Mouse (Mus musculus) kidney, adult 18-20 months (tissue): ENCODE results near the gene Gclm.
"Not testable (repeated sequence)": the region's sequence is repeated elsewhere in the genome, so short reads cannot be mapped to it uniquely, and the experiment has no call there.

ENCODE experiments used
- DNase-seq: peaks from one replicate; pipeline ENCODE4 v3.0.0; 2021

Gclm gene

DNA sequence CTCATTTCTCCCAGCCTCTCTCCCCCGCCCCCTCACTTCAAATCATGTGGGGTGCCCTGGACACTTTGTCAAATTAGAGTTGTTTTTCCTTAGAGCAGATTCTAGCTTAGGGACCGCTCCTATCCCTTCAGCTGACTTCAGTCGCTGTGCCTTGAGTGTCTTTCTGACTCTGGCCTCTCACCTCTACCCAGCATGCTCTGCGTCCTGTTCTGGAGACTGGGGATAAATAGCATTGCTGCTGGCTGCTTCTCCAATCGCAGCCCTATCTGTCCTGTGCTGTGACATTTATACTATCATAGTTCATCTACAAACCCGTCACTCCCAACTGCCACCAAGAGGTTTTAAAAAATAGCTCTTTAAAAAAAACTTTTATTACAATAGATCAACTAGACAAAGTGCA, 2.5 kb upstream of the Gclm start:
- no peak for DNase-seq

DNA sequence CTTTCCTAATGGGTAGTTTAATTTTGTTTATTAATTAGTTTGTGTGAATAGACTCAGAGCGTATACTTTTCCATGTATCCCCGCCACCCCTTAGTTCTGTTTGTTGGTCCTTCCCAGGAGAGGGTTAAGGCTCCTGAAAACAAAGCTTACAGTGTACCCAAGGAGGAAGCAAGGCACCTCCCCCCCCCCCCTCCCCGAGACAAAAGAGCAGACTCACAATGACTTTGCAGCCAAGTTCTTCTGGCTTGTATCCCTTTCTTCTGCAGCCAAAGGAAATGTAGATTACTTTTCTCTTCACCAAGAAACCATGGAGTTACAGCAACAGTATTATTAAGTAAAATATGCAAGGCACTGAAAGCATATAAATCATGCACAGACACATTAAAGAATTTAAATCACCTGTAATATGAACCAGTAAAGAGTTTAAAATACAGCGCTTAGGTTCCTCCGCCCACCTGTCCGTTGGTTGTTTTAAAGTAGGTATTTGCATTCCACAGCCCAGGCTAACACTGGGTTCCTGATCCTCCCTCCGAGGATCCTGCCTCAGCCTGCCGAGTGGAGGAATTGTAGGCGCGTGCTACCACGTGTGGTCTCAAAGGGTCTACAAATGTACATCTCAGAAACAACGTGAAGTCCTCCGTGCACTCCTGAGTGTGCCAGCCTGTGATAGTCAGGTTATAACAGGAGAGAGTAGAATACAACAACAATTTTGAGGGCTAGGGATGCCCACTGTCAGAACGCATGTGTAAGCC, 1.8 kb upstream of the Gclm start:
- DNase-seq: no peak

DNA sequence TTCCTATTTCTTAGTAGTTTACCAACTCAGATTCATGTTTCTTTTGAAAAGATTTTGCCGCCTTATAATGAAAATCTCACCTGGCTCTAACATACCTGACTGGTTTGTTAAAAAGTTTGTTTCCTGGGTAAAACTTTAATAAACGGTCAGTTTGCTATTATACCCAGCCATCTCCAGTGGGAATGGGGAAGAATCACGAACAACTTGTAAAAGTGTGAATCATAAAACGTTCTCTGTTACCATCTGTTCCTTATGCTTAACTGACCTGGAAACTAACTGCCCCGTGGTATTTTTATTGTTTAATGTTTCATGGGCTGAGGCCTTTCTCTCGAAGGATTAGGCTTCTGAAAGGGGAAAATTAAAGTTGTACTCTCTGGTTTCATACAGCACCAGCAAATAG, 598 bp upstream of the Gclm start:
- DNase-seq: no peak

- DNase-seq: peak; percentile 74
These were observed 548 bp downstream of the Gclm start for GRCm38 (mm10) chr3:122245878-122246332.

DNA sequence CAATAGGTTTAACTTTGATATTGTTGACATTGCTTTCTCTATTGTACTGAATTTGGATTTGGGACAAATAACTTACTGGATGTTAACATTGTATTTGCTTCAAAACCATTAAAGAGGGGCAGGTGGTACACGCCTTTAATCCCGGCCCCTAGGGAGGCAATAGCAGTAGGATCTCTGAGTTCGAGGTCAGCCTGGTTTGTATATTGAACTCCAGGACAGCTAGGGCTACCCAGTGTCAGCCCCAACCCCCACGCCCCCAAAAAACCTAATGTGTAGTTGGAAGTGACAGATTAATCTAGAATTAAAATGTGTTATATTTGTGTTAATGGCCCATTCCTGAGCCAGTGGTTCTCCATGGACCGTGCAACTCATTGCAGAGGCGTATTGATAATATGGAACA, 1.0 kb downstream of the Gclm start:
- DNase-seq: no peak

- peak; percentile 49 for DNase-seq
These were observed 1.8 kb downstream of the Gclm start for GRCm38 (mm10) chr3:122246986-122247767.

DNA sequence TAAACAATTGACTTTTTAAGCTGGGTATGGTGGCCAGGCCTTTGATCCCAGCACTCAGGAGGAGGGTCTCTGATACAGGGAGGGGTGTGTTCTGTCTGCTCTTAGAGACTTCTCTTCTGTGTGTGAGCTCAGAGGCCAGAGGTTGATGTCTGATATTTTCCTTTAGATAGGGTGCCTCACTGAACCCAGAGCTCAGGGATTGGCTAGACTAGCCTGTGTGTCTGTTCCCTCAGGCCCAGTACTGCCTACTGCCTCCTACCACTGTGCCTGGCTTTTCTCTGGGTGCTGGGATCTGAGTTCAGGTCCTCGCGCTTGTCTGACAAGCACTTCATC, 2.4 kb downstream of the Gclm start:
- no peak for DNase-seq

- DNase-seq: no peak
These were observed 7.3 kb downstream of the Gclm start for GRCm38 (mm10) chr3:122252466-122253253.

- not testable (repeated sequence) for DNase-seq
These were observed 8.7 kb downstream of the Gclm start for GRCm38 (mm10) chr3:122254050-122254449.

- DNase-seq: no peak
These were observed 24.6 kb downstream of the Gclm start for GRCm38 (mm10) chr3:122269986-122270385.

DNA sequence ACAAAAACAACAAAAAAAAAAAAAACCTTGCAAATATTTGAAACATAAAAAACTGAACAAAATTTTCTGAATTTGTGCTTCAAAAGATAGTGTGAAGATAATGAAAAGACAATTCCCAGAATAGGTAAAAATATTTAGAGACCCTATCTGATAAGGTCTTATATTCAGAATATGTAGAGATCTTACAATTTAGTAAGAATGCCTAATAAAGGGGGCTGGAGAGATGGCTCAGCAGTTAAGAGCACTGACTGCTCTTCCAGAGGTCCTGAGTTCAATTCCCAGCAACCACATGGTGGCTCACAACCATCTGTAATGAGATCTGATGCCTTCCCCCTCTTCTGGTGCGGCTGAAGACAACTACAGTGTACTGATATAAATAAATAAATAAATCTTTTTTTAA, 27.2 kb downstream of the Gclm start:
- not testable (repeated sequence) for DNase-seq

GRCm38 (mm10) chr3:122273407-122274240, 28.3 kb downstream of the Gclm start:
- DNase-seq: no peak

DNA sequence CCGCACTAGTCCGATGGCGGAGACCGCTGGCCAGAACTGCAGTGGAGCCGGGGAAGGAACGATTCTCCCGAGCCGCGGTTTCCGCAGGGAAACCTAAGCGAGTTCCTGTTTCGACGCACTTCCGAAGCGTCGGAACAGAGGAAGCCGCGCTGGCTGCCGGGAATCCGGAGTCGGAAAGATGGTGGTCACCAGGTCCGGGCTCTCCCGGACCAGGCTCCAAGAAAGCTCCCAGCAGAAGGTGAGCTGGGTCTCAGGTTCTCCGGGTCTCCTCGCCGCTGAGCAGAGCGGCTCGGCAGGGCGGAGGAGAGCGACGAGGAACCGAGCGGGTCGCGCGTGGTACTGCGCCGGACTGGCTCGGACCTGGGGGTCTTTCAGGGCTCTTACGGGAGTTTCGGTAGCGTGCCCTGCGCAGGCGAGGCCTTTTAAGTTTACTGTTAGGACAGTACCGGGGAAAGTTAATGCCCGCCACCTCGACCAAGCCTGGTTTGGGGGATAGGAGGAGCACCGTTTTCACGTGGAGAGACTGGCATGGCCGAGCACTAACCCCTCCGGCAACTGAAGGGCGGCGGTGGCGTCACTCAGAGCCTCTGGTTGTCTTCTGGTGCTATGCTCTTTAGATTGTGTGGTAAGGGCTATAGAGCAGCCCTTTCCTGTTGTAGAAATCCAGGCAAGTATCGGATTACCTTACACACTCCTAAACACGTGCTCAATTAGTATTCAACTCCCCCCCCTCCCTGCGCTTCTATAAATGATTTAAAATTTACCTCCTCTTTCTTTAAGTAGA, 29.1 kb downstream of the Gclm start, which contains the start of gene Dnttip2:
Gene Dnttip2, plus strand, starts transcription at position 148 of the 784 bp plus-strand sequence.
- peak; percentile 90 for DNase-seq

- no peak for DNase-seq
These were observed 29.8 kb downstream of the Gclm start for GRCm38 (mm10) chr3:122275111-122275510.

DNA sequence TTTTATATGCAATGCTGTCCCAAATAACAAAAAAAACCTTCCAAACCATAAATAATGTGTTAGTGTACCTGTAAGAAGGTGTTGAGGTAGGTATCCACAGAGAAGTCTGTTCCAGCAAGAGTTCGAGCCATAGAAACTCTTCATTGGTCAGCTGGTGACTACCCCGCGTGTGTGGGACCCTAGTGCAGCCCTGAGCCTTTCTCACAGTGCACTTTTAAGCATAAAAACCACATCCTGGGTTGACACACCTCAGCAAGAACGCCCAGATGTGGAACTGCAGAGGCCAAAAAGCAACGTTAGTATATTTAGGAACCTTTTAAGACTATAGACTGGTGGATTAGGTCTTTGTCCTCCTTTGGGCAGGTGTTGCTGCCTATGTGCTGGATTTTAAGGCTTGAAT, 41.8 kb downstream of the Gclm start:
- DNase-seq: no peak

DNA sequence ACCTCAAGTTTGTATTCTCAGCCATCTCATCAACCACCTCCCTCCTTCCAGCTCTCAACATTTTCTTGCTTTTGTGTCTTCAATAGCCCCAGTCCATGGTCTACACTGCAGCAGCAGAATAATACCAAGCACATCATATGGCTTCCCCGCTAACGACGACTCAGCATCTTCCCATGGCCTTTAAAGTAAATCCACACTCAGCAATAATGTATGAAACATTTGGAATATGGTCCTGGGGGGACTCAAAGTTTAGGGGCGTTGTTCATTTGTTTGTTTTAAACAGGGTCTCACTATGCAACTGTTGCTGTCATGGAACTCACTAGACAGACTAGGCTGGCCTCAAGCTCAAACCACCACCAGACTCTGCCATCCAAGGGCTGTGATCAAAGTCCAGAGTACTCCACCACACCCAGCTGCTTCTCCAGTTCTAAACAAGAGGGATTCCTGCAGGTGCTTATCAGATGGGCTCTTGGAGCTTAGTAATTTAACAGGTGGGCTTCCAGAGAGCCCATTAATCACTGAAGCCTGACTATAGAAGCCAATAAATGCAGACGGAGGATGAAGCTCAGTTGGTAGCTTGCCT, 43.3 kb downstream of the Gclm start:
- DNase-seq: no peak

DNA sequence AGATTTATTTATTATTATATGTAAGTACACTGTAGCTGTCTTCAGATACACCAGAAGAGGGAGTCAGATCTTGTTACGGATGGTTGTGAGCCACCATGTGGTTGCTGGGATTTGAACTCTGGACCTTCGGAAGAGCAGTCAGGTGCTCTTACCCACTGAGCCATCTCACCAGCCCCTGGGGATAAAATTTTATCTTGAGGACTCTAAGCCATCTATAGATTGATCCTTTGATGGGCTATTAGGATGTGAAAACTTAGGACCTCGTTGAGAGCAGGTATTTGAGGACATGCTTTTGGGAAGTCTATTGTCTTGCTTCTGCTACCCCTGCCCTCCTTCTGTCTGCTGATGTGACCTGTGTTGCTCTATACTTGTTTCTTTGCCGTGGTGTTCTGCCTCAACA, 44.0 kb downstream of the Gclm start:
- not testable (repeated sequence) for DNase-seq

DNA sequence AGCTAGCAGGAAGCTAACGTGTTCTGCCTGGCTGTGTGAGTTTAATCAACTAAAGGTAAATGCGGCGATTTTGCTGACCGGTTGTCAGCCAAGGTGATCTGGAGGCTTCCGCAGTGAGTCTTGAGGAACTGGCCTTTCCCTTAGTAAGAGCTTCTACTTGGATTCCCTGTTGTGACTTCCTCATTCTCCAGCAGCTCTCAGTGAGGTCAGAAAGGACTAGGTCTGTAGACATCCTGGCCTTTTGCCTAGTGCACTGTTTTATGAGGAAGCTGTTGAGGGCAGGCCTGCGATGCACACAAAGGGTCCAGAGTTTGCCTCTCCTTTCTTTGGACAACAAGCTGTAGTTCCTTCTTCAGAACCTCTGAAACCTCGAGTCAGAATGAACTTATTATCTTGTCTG, 45.3 kb downstream of the Gclm start:
- DNase-seq: no peak

DNA sequence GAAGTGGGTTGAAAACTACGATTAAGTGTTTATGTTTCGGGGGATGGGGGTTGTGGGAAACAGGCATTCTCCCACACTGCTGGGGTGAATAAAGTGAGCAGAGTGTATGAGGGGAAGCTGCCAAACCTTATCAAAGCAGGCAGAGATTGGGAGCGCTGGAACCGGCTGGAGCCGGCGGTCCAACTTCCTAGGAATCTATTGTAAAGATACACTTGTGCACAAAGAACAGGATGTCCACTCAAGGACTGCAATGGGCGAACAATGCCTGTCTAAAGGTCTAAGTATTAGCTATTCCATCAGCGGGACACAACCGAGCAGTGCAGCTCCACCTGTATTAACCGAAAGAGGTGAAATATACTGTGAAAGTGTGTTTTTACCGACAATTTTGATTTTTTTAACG, 46.5 kb downstream of the Gclm start:
- no peak for DNase-seq

DNA sequence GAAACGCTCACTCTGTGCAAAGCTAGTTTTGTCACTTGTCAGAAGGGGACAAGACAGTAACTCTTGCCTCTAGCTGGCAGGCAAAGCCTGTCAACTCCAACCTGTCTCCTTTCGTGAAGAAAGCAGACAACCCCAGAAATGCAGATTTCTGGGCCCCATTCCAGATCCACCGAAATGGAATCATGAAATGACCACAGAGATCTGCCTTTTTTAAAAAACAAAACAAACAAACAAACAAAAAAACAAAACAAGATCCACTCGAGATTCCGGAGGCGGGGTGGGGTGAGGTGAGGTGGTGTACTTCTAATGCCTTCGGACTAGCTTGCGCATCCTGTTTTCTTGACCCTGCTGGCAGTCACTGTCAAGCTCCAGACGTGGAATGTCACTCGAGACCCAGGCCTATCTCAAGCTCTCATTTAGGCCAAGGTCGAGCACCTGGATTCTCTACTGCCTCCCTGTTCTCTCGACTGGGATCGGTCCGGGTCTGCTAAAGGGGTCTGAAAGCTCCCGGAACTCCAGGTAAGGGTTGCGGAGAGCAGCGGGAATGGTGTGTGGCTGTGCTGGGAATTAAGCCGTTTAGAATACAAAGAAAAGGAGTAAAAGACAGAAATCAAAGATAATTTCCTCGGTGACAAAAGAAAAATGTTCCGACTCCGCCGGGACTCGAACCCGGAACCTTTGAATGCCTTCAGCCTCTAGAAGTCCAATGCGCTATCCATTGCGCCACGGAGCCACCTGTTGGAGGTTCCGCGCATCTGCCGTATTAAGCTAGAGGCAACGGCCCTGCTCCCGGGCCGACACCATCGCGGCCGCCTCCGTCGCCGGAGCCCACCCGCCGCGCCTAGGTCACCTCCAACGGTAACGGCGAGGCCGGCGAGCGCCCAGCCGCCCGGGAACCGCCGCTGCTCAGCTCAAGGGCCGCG, 47.2 kb downstream of the Gclm start:
- peak; percentile 98 for DNase-seq
